Mouse (Mus musculus) embryonic facial prominence, embryonic 13.5 days (tissue): ENCODE data around the gene Akt1s1. TPM values are rescaled to one million over a fixed set of nuclear protein-coding genes. Genes with fewer than 3 reads are reported as not detected.

Source experiments
- ATAC-seq: fragments of 200-750 bp; cut with Nextera tagmentation; 2 replicates; pipeline ENCODE4 v1.8.0; 2017; ENCODE audit warnings: low read depth; ENCODE audit not compliant: insufficient number of reproducible peaks, insufficient read depth, low FRiP score, low TSS enrichment
- H3K27ac ChIP-seq: fragments of 300-500 bp; sonication (generic); 2 replicates; pipeline ENCODE4 v1.5.1; 2015; ENCODE audit warnings: moderate library complexity, mild to moderate bottlenecking, inconsistent platforms
- H3K27me3 ChIP-seq: fragments of 300-500 bp; sonication (generic); 2 replicates; pipeline ENCODE4 v1.6.1; 2015; ENCODE audit warnings: mild to moderate bottlenecking, inconsistent platforms
- H3K36me3 ChIP-seq: fragments of 300-500 bp; sonication (generic); 2 replicates; pipeline ENCODE4 v1.6.1; 2015; ENCODE audit warnings: mild to moderate bottlenecking, inconsistent platforms
- H3K4me1 ChIP-seq: fragments of 300-500 bp; sonication (generic); 2 replicates; pipeline ENCODE4 v1.6.1; 2015; ENCODE audit warnings: inconsistent platforms
- H3K4me2 ChIP-seq: fragments of 300-500 bp; sonication (generic); 2 replicates; pipeline ENCODE4 v1.6.1; 2015; ENCODE audit warnings: moderate library complexity, mild to moderate bottlenecking, inconsistent platforms
- H3K4me3 ChIP-seq: fragments of 300-500 bp; sonication (generic); 2 replicates; pipeline ENCODE4 v1.5.1; 2015; ENCODE audit warnings: mild to moderate bottlenecking, inconsistent platforms
- H3K9ac ChIP-seq: fragments of 300-500 bp; sonication (generic); 2 replicates; pipeline ENCODE4 v1.6.1; 2015; ENCODE audit warnings: mild to moderate bottlenecking, inconsistent platforms
- H3K9me3 ChIP-seq: fragments of 300-500 bp; sonication (generic); 2 replicates; pipeline ENCODE4 v1.6.1; 2016; ENCODE audit warnings: inconsistent platforms
- WGBS: fragments of 180-500 bp; shearing (Covaris S2); methylation state at CpG from one replicate; pipeline ENCODE4 v1.1.7; 2015; ENCODE audit warnings: mixed read lengths; 5-methylcytosine and 5-hydroxymethylcytosine counted together
- polyA plus RNA-seq: library from polyadenylated mRNA; unstranded; fragments of >200 nt; fragmentation: Nextera tagmentation; extraction: Ambion mirVana; gene quantifications from 2 replicates; pipeline ENCODE4 v1.2.1, GENCODE M21; 2015

The Akt1s1 gene
- polyA plus RNA-seq, 1 experiment from 2014 or later: 110 TPM

GRCm38 (mm10) chr7:44877833-44878232, 29.0 kb downstream of the Akt1s1 start:
- Histone ChIP-seq H3K9ac (no peak overlapping the region), H3K9me3 (no peaks in the 10 kb centered on the region), H3K4me3 (no peak overlapping the region), H3K27ac (no peak overlapping the region), H3K4me1 (no peaks in the 10 kb centered on the region), H3K27me3 (no peaks in the 10 kb centered on the region), H3K4me2 (no peak overlapping the region), H3K36me3 (peaks cover 71% of the 10 kb centered on the region)
- no peak for ATAC-seq
- WGBS: 89% methylated on average over 14 of the region's 14 CpGs

DNA sequence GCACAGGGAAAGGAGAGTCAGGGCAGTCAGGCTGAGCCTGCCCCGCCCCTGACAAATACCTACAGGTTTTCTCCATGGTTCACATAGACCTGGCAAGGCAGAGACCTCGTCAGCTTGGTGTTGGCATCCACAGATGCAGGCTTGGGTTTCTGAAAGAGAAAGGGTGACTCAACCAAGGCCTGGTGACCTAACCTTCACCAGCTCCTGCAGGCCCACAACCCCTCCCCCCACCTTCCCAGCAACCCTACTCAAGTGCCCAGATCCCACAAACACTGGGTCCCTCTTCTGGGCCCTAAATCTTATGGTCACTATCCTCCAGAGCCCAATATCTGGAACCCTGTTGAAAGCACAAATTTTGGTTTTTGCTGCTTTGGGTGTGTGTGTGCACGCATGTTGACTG, 34.2 kb downstream of the Akt1s1 start:
- H3K9me3 ChIP-seq: no peaks in the 10 kb centered on the region
- H3K36me3 ChIP-seq: peaks cover 96% of the 10 kb centered on the region
- no peaks in the 10 kb centered on the region for H3K27me3 ChIP-seq
- no peak overlapping the region for H3K9ac ChIP-seq
- 95% methylated on average over 3 of the region's 3 CpGs for WGBS
- no peaks in the 10 kb centered on the region for H3K4me1 ChIP-seq
- no peak overlapping the region for H3K4me3 ChIP-seq
- no peak for ATAC-seq
- no peak overlapping the region for H3K27ac ChIP-seq
- no peak overlapping the region for H3K4me2 ChIP-seq

GRCm38 (mm10) chr7:44884637-44885036, 35.8 kb downstream of the Akt1s1 start:
- Histone ChIP-seq H3K4me2 (no peak overlapping the region), H3K36me3 (peaks cover 95% of the 10 kb centered on the region)
- WGBS: 97% methylated on average over 5 of the region's 5 CpGs

DNA sequence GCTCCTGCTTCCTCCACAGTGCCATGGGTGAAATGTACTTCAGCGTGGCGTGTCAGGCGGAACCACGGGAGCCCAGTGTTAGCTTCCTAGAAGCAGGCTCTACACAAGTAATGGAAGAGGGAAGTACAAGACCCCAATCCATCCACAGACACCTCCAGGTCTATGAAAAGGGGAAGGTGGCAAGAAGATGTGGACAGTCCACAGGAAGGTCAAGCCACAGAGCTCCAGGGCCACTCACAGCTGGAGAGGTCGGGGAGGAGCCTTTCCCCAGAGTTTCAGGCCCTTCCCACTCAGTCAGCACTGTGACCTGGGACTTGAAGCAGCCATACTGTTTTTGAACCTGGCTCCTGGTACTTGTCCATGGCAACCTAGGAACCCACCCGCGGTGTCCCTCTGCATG, 38.2 kb downstream of the Akt1s1 start:
- no peaks in the 10 kb centered on the region for H3K9me3 ChIP-seq
- no peak overlapping the region for H3K9ac ChIP-seq
- H3K4me3 ChIP-seq: no peak overlapping the region
- no peaks in the 10 kb centered on the region for H3K27me3 ChIP-seq
- H3K27ac ChIP-seq: no peak overlapping the region
- H3K36me3 ChIP-seq: peaks cover 79% of the 10 kb centered on the region
- peaks cover 23% of the 10 kb centered on the region for H3K4me1 ChIP-seq
- 83% methylated on average over 7 of the region's 7 CpGs for WGBS
- ATAC-seq: no peak
- H3K4me2 ChIP-seq: no peak overlapping the region

More at GRCm38 (mm10) chr7:44884637-44885036, 35.8 kb downstream of the Akt1s1 start:
- Histone ChIP-seq H3K9me3 (no peaks in the 10 kb centered on the region), H3K4me3 (no peak overlapping the region), H3K27me3 (no peaks in the 10 kb centered on the region), H3K4me1 (0 out of 2 replicates have a peak, but pooled peaks cover 8% of the 10 kb centered on the region), H3K27ac (no peak overlapping the region), H3K9ac (no peak overlapping the region)
- no peak for ATAC-seq

- Histone ChIP-seq H3K27ac (no peak overlapping the region), H3K4me1 (peaks cover 27% of the 10 kb centered on the region), H3K27me3 (no peaks in the 10 kb centered on the region), H3K9ac (peak overlapping the region; percentile 27; the same call in 1 of the 2 replicates), H3K9me3 (no peaks in the 10 kb centered on the region), H3K36me3 (peaks cover 64% of the 10 kb centered on the region), H3K4me3 (no peak overlapping the region), H3K4me2 (no peak overlapping the region)
- ATAC-seq: no peak
- 92% methylated on average over 13 of the region's 13 CpGs for WGBS
These were observed 39.7 kb downstream of the Akt1s1 start for GRCm38 (mm10) chr7:44888256-44889105.

DNA sequence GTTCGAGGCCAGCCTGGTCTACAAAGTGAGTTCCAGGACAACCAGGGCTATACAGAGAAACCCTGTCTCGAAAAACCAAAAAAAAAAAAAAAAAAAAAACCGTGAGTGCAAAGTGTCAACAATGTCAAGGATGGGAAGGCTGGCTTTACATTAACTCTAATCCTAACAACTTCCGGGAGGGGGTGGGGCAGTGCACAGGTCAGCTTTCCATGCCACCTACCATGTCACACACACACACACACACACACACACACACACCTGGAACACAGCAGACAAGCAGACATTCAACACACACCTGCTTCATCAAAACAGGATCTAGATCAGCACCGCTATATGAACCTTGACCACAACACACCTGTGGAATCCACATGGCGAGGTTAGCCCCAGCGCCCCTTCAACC, 41.4 kb downstream of the Akt1s1 start:
- Histone ChIP-seq H3K27ac (no peak overlapping the region), H3K4me1 (peaks cover 41% of the 10 kb centered on the region), H3K9ac (0 out of 2 replicates have a peak overlapping the region, but pooled peaks have one; percentile 91), H3K4me3 (peak overlapping the region; percentile 87; the same call in 1 of the 2 replicates), H3K27me3 (no peaks in the 10 kb centered on the region), H3K36me3 (peaks cover 49% of the 10 kb centered on the region), H3K4me2 (peak overlapping the region; percentile 94; the same call in 1 of the 2 replicates), H3K9me3 (no peaks in the 10 kb centered on the region)
- 85% methylated on average over 7 of the region's 7 CpGs for WGBS
- ATAC-seq: no peak

GRCm38 (mm10) chr7:44890737-44891136, 41.9 kb downstream of the Akt1s1 start:
- Histone ChIP-seq H3K9ac (peak overlapping the region; percentile 91), H3K4me2 (peak overlapping the region; percentile 94), H3K4me3 (peak overlapping the region; percentile 87), H3K27ac (no peak overlapping the region), H3K36me3 (peaks cover 44% of the 10 kb centered on the region), H3K9me3 (no peaks in the 10 kb centered on the region), H3K27me3 (no peaks in the 10 kb centered on the region), H3K4me1 (peaks cover 43% of the 10 kb centered on the region)
- WGBS: 90% methylated on average over 4 of the region's 4 CpGs
- ATAC-seq: no peak

GRCm38 (mm10) chr7:44891611-44892010, 42.8 kb downstream of the Akt1s1 start:
- Histone ChIP-seq H3K36me3 (peaks cover 35% of the 10 kb centered on the region), H3K4me1 (peaks cover 45% of the 10 kb centered on the region), H3K9ac (peak overlapping the region; percentile 91), H3K27me3 (no peaks in the 10 kb centered on the region), H3K4me3 (peak overlapping the region; percentile 87), H3K9me3 (no peaks in the 10 kb centered on the region), H3K4me2 (peak overlapping the region; percentile 94), H3K27ac (peak overlapping the region; percentile 95; the same call in 1 of the 2 replicates)
- no peak for ATAC-seq
- 22% methylated on average over 6 of the region's 6 CpGs for WGBS

DNA sequence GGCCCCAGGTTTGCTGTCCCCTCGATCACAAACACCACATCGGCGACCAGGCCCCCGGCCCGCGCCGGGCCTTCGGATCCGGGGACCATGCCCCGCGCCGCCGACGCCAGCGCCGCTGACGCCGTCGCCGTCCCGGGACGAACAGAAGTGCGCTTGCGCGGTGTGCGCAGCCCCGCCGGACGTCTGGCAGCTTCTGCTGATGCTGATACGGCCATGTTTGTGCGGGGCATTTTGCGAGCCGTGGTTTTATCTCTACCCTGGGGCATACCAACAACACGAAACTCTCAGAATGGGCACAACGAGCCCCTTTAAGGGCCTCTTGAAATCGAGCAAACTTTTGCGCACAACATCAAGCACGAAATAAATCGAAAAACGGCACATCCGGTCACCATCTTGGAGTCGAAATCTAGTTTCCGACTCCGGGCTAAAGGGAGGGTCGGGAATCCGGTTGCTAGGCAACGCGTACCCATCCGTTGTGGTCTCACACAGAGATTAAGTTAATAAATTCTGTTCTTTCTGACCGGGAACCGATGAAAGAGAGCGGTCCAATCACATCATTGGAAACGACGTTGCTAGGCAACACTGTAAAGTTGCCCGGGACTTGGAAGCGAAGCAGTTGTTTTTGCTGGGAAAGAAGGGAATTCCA, 43.6 kb downstream of the Akt1s1 start, which contains the start of gene Med25:
TSS of gene Med25 (minus strand) at position 437 of the 646 bp plus-strand sequence.
- Histone ChIP-seq H3K27ac (peak within 1 kb of the TSS; percentile 95), H3K4me2 (peak within 1 kb of the TSS; percentile 94), H3K27me3 (no peaks in the 10 kb centered on the region), H3K36me3 (peaks cover 27% of the 10 kb centered on the region), H3K4me3 (peak within 1 kb of the TSS; percentile 87), H3K9me3 (no peaks in the 10 kb centered on the region), H3K9ac (peak within 1 kb of the TSS; percentile 91), H3K4me1 (peaks cover 53% of the 10 kb centered on the region)
- ATAC-seq: peak; percentile 77
- WGBS: under 1% methylated on average over 56 of the region's 56 CpGs

GRCm38 (mm10) chr7:44893197-44893596, 44.4 kb downstream of the Akt1s1 start:
- Histone ChIP-seq H3K27me3 (no peaks in the 10 kb centered on the region), H3K36me3 (peaks cover 21% of the 10 kb centered on the region), H3K9ac (0 out of 2 replicates have a peak overlapping the region, but pooled peaks have one; percentile 11), H3K9me3 (no peaks in the 10 kb centered on the region), H3K4me3 (peak overlapping the region; percentile 87), H3K4me1 (peaks cover 59% of the 10 kb centered on the region), H3K4me2 (peak overlapping the region; percentile 94), H3K27ac (peak overlapping the region; percentile 93)
- 16% methylated on average over 8 of the region's 8 CpGs for WGBS
- ATAC-seq: no peak

- H3K27ac ChIP-seq: peak overlapping the region; percentile 93; the same call in 1 of the 2 replicates
- no peak overlapping the region for H3K9ac ChIP-seq
- H3K9me3 ChIP-seq: no peaks in the 10 kb centered on the region
- H3K4me1 ChIP-seq: peaks cover 59% of the 10 kb centered on the region
- peaks cover 20% of the 10 kb centered on the region for H3K36me3 ChIP-seq
- H3K4me2 ChIP-seq: no peak overlapping the region
- no peak overlapping the region for H3K4me3 ChIP-seq
- H3K27me3 ChIP-seq: no peaks in the 10 kb centered on the region
- ATAC-seq: no peak
- 87% methylated on average over 3 of the region's 3 CpGs for WGBS
These were observed 45.4 kb downstream of the Akt1s1 start for GRCm38 (mm10) chr7:44894175-44894574.
